Comparison of ENCODE assay signal across 14 mouse cellular contexts in the genomic region with DNA sequence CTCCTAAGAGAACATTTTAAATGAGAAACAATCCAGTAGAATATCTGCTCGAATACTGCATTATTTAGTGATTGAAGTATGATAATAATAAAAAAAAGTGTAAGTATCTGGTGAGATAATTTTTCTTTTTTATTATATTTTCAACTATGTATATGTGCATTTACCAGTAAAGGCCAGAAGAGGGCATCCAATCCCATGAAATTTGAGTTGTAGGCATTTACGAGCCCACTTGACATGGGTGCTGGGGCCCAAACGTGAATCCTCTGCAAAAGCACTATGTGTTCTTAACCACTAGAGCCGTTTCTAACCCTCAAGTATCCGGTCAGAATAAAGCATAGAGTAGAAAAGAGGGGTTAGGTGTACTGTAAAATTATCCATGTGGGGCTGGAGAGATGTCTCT. TPM values are rescaled to one million over a fixed set of nuclear protein-coding genes. Genes with fewer than 3 reads are reported as not detected.
DNase-seq lines count a peak whose midpoint lies in the region; ATAC-seq and TF ChIP-seq lines count a peak whose summit lies in the region.
"Had no signal": no experiment of that assay in that cellular context is flagged by ENCODE, and none has a peak within 500 bp of the region (broad histone marks: within the 10 kb centered on the region; RNA-seq: fewer than 3 reads in every experiment).

No protein-coding gene starts in this region.

- no peak overlapping the region for H3K4me3 ChIP-seq in forebrain, postnatal 0 days (ENCODE audit: low read depth, low read length)
- H3K4me3 ChIP-seq in forebrain, embryonic 11.5 days (ENCODE audit: low read depth, low read length): no peak overlapping the region
- no peak overlapping the region for H3K4me3 ChIP-seq in stomach, postnatal 0 days (ENCODE audit: low read depth, low read length)
- H3K4me3 ChIP-seq: embryonic facial prominence, embryonic 15.5 days; heart, embryonic 13.5 days; liver, embryonic 13.5 days had no signal

- no peaks in the 10 kb centered on the region for H3K4me1 ChIP-seq in forebrain, postnatal 0 days (ENCODE audit: insufficient read depth)
- no peaks in the 10 kb centered on the region for H3K4me1 ChIP-seq in forebrain, embryonic 11.5 days (replicated peaks; ENCODE audit: control insufficient read depth, insufficient read depth, low read length)
- H3K4me1 ChIP-seq in stomach, postnatal 0 days (replicated peaks; ENCODE audit: control insufficient read depth, insufficient read depth): no peaks in the 10 kb centered on the region
- H3K4me1 ChIP-seq: embryonic facial prominence, embryonic 15.5 days; heart, embryonic 13.5 days; liver, embryonic 13.5 days had no signal

- H3K27ac ChIP-seq in forebrain, postnatal 0 days (ENCODE audit: low read depth, low read length): no peak overlapping the region
- no peak overlapping the region for H3K27ac ChIP-seq in forebrain, embryonic 11.5 days (ENCODE audit: low read depth, low read length)
- H3K27ac ChIP-seq in stomach, postnatal 0 days (replicated peaks): no peak overlapping the region
- H3K27ac ChIP-seq: embryonic facial prominence, embryonic 15.5 days; heart, embryonic 13.5 days; liver, embryonic 13.5 days had no signal

- H3K9me3 ChIP-seq in forebrain, postnatal 0 days (ENCODE audit: low read length): no peaks in the 10 kb centered on the region
- H3K9me3 ChIP-seq in forebrain, embryonic 11.5 days (ENCODE audit: control insufficient read depth, low read length): no peaks in the 10 kb centered on the region
- no peaks in the 10 kb centered on the region for H3K9me3 ChIP-seq in stomach, postnatal 0 days (ENCODE audit: control insufficient read depth, low read length)
- H3K9me3 ChIP-seq: embryonic facial prominence, embryonic 15.5 days; heart, embryonic 13.5 days; liver, embryonic 13.5 days had no signal

- no peak for ATAC-seq in forebrain, postnatal 0 days
- no peak for ATAC-seq in forebrain, embryonic 11.5 days (replicated peaks; ENCODE audit: low FRiP score)
- no peak for ATAC-seq in stomach, postnatal 0 days (ENCODE audit: low FRiP score, low TSS enrichment)
- ATAC-seq: hindbrain, embryonic 16.5 days; midbrain, embryonic 16.5 days had no signal

- TF ChIP-seq EP300 in stomach, postnatal 0 days (optimal IDR thresholded peaks at IDR 0.05): no peak

- peak; percentile 11; the same call in 1 of the 2 replicates for TF ChIP-seq CTCF in forebrain, postnatal 0 days (IDR thresholded peaks at IDR 0.05; ENCODE audit: low read depth)
- peak; percentile 59 for TF ChIP-seq CTCF in stomach, postnatal 0 days (IDR thresholded peaks at IDR 0.05; ENCODE audit: low read depth)

- H3K36me3 ChIP-seq in forebrain, postnatal 0 days (ENCODE audit: insufficient read depth): no peaks in the 10 kb centered on the region
- no peaks in the 10 kb centered on the region for H3K36me3 ChIP-seq in forebrain, embryonic 11.5 days (ENCODE audit: control insufficient read depth, insufficient read depth, low read length)
- H3K36me3 ChIP-seq in stomach, postnatal 0 days (ENCODE audit: control insufficient read depth, insufficient read depth, low read length): no peaks in the 10 kb centered on the region
- H3K36me3 ChIP-seq: embryonic facial prominence, embryonic 15.5 days; heart, embryonic 13.5 days; liver, embryonic 13.5 days had no signal

- 51% methylated on average over 5 of the region's 5 CpGs for WGBS in forebrain, postnatal 0 days
- WGBS in forebrain, embryonic 11.5 days: 50% methylated on average over 5 of the region's 5 CpGs
- 44% methylated on average over 5 of the region's 5 CpGs for WGBS in stomach, postnatal 0 days

- no peak overlapping the region for H3K9ac ChIP-seq in forebrain, postnatal 0 days
- no peak overlapping the region for H3K9ac ChIP-seq in forebrain, embryonic 11.5 days (ENCODE audit: low read length)
- H3K9ac ChIP-seq in stomach, postnatal 0 days (ENCODE audit: low read length): no peak overlapping the region
- H3K9ac ChIP-seq: embryonic facial prominence, embryonic 15.5 days; heart, embryonic 13.5 days; liver, embryonic 13.5 days had no signal

- H3K27me3 ChIP-seq in forebrain, postnatal 0 days (ENCODE audit: insufficient read depth, low read length): no peaks in the 10 kb centered on the region
- no peaks in the 10 kb centered on the region for H3K27me3 ChIP-seq in forebrain, embryonic 11.5 days (ENCODE audit: control insufficient read depth, insufficient read depth, low read length)
- no peaks in the 10 kb centered on the region for H3K27me3 ChIP-seq in stomach, postnatal 0 days (ENCODE audit: control insufficient read depth, insufficient read depth, low read length)
- H3K27me3 ChIP-seq: embryonic facial prominence, embryonic 15.5 days; liver, embryonic 13.5 days had no signal

- no peak for DNase-seq in forebrain, postnatal 0 days
- no peak for DNase-seq in forebrain, embryonic 11.5 days (ENCODE audit: low spot score)
- peak; percentile 3 for DNase-seq in lung, postnatal 36 days
- no peak for DNase-seq in lung, postnatal 14 days
- peak; percentile 35 for DNase-seq in T-cell, adult 2 months (ENCODE audit: low spot score)
- no peak for DNase-seq in stomach, postnatal 0 days (ENCODE audit: low spot score)
- no peak for DNase-seq in left cerebral cortex, adult 18-20 months (ENCODE audit: low spot score in 2 of 2)
- DNase-seq in adrenal gland, adult 8-10 months: no peak
- DNase-seq: cerebellum, adult 11 months; liver, embryonic 13.5 days had no signal

- H3K4me2 ChIP-seq in forebrain, postnatal 0 days (ENCODE audit: low read depth): no peak overlapping the region
- no peak overlapping the region for H3K4me2 ChIP-seq in forebrain, embryonic 11.5 days (ENCODE audit: low read depth, low read length, severe bottlenecking)
- no peak overlapping the region for H3K4me2 ChIP-seq in stomach, postnatal 0 days (replicated peaks; ENCODE audit: low read depth)
- H3K4me2 ChIP-seq: embryonic facial prominence, embryonic 15.5 days; heart, embryonic 13.5 days; liver, embryonic 13.5 days had no signal

RNA-seq across cellular contexts. Expression of a gene that starts 20.4 kb away (rescaled TPM):
- 15.2 and 19.2 TPM in 2 replicates for total RNA-seq in forebrain, postnatal 0 days (2014; rRNA removed)
- 19.3 and 20.2 TPM in 2 replicates for polyA plus RNA-seq in forebrain, postnatal 0 days (2015; fragmentation: Nextera tagmentation; extraction: Ambion mirVana)
- 4.6 TPM in 2 replicates for polyA plus RNA-seq in forebrain, embryonic 11.5 days (2014; fragmentation: Nextera tagmentation; extraction: Ambion mirVana)
- polyA plus RNA-seq in stomach, postnatal 0 days (2015; fragmentation: Nextera tagmentation; extraction: Ambion mirVana): 6.5 and 6.7 TPM in 2 replicates
- 1 to 10 TPM; 2.4 to 2.8 TPM for total RNA-seq in left cerebral cortex, adult 18-20 months (2021)
- total RNA-seq in adrenal gland, adult 8-10 months (2022): 1 to 10 TPM; 1.2 to 3.3 (median 2.5) TPM

RNA-seq across cellular contexts. Expression of a gene that starts 44.9 kb away (rescaled TPM):
- total RNA-seq in forebrain, postnatal 0 days (2014; rRNA removed): 1.8 and 2.5 TPM in 2 replicates
- polyA plus RNA-seq in forebrain, postnatal 0 days (2015; fragmentation: Nextera tagmentation; extraction: Ambion mirVana): 1.2 and 1.3 TPM in 2 replicates
- 4.8 TPM in 2 replicates for polyA plus RNA-seq in forebrain, embryonic 11.5 days (2014; fragmentation: Nextera tagmentation; extraction: Ambion mirVana)
- 0.15 and 0.23 TPM in 2 replicates for polyA plus RNA-seq in stomach, postnatal 0 days (2015; fragmentation: Nextera tagmentation; extraction: Ambion mirVana)
- 1 to 10 TPM; 1.2 to 1.6 TPM for total RNA-seq in left cerebral cortex, adult 18-20 months (2021)
- 1 to 10 TPM in 2 of 4 experiments, under 1 TPM in 2; 0.38 to 1.4 (median 0.99) TPM for total RNA-seq in adrenal gland, adult 8-10 months (2022)

Comparison
In these comparisons a context has a peak if more than half of its experiments do, and no peak if none do; other contexts are left out.
1. DNase-seq: peak in lung, postnatal 36 days (single experiment) and T-cell, adult 2 months (single experiment); none in forebrain, postnatal 0 days (single experiment), forebrain, embryonic 11.5 days (single experiment), lung, postnatal 14 days (single experiment), stomach, postnatal 0 days (single experiment), left cerebral cortex, adult 18-20 months (0 of 2) and adrenal gland, adult 8-10 months (single experiment).